Mouse (Mus musculus) urinary bladder, adult 18-20 months (tissue): ENCODE data around the gene Zfpm1.
A peak's percentile ranks its signal among the peaks of the same experiment; 100 is the strongest.

Experiments
- DNase-seq, 2 experiments: peaks; one replicate each; pipeline ENCODE4 v3.0.0; 2022; ENCODE audit warnings: low spot score in 2 of 2, mixed read lengths in 2 of 2

Gene Zfpm1

DNA sequence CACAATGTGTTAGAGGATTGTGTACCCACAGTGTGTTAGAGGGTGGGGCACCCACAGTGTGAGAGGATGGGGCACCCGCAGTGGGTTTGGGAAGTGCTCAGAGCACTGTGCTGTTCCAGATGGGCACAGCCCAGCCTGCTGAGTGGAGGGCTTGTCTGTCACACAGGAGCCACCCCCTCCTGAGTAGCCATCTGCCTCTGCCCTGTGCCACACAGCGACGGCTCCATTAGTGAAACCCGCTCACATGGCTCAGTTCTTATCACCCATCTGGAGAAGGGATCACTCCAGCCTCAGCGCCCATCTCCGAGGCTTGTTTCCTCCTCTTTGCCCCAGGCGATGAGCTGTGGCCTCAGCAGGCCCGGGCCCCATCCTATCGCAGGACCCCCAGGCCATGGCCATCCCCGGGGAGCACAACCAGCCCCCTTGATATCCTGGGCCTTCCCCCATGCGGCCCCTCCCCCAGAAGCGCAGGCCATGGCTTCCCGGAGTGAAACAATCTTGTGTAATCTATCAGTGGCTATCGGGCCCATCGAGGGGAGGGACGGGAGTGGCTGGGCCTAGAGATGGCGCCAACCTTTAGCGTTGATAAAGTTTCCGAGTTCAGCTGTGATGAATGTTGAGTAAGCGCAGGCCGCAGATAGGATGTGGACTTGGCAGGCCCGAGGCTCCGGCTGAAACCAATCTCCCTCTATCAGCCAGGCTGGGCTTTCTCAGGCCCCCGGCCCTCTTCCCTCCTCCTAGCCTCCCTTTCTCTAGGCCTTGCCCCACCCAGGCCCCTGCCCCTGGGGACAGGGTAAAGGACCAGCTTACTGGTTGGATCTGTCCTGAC, 14.4 kb downstream of the Zfpm1 start:
- DNase-seq, result peak; percentile 50 to 75

DNA sequence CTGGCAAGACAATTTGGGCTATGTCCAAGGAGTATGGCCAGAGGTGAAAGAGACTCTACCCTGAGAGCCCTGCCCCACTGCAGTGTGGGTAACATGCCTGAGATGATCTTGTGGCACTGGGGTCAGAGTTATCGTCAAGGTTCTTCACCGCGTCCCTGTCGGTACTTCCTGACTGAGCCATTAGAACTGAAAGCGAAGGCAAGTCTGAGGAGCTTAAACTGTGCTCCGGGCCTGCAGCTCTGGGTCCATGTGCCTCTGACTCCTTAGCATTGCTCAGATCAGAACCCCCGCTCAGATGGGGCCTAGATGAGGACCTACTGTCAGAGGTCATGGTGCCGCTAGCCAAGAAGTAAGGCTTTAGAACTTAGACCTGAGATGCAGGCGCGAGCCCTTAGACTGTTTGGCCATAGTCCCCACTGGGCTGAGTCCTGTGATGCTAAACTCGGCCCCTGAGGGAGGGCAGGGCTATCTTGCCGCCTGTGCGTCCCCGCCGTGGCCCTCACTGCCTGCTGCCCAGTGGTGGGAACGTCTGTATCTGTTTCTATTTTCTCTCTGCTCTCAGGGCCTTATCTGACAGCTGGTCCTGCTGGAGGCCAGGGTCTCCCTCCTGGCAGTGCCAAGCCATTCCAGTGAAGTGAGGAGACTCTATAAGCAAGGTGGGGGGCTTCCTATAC, 17.8 kb downstream of the Zfpm1 start:
- DNase-seq, result no peak

DNA sequence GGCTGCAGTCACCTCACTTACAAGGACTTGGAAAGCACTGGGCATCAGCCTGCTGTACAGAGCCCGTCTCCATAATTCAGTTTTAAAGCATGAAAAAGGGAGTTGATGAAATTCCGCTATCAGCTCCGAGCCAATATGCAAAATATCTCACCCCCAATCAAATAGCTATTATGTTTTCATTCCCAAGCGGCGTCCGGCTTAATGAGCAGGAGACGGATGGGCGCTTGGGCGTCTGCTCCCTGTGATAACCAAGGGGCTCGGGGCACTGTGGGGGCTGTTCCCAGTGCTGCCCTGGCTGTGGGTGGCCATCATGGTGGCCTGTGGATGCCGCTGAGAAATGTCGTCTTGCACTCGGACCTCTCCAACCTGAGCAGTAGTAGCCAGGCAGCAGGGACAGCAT, 19.1 kb downstream of the Zfpm1 start:
- DNase-seq, result no peak

DNA sequence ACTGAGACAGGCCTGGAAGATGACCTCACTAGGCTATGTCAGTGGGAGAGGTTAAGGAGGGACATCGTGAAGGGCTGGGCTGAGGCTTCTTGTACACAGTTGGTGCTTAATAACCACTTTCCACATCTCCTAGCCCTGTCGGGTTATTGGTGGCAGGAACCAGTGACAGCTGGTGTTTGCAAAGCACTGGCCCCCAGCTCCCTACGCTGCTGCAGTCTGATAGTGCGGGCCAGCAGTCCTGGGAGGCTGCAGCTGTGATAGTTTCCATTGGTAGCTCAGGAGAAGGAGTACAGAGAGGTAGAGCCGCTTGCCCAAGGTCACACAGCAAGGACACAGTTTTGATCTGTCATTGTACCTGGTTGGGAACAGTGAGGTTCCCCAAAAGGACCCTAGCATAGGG, 19.9 kb downstream of the Zfpm1 start:
- DNase-seq, result no peak

DNA sequence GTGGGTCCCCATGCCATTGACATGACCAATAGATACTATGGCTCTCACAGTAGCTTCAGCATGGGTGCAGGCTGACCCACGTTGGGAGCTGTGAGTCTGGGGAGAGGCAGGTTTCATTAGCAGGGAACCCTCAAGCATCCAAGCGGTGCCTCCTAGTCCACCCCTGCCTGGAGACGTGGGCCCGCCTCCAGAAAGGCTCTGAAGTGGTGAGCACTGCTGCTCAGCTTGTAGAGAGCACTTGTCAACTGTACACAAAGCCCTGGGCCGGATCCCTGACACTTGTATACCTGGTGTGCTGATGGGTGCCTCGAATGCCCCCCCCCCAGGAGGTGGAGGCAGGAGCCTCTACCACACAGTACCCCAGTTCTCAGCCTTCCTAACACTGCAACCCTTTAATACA, 21.5 kb downstream of the Zfpm1 start:
- no peak for DNase-seq

DNA sequence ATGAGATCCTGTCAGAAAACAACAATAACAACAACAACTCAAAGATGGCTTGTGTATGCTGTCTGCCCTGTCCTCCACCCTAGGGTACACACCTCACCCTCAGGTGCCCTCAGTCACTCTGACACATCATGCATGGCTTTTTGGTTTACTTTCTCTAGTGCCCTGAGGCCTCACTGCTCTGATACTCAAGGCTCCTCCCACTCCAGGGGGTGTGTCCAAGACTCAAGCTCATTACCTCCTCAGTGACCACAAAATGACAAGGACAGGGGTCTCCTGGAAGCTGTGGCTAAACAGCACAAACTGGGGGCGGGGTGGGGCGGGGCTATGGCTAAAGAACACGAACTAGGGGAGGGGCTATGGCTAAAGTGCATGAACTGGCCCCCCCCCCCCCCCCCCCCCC, 22.1 kb downstream of the Zfpm1 start:
- DNase-seq, result no peak

DNA sequence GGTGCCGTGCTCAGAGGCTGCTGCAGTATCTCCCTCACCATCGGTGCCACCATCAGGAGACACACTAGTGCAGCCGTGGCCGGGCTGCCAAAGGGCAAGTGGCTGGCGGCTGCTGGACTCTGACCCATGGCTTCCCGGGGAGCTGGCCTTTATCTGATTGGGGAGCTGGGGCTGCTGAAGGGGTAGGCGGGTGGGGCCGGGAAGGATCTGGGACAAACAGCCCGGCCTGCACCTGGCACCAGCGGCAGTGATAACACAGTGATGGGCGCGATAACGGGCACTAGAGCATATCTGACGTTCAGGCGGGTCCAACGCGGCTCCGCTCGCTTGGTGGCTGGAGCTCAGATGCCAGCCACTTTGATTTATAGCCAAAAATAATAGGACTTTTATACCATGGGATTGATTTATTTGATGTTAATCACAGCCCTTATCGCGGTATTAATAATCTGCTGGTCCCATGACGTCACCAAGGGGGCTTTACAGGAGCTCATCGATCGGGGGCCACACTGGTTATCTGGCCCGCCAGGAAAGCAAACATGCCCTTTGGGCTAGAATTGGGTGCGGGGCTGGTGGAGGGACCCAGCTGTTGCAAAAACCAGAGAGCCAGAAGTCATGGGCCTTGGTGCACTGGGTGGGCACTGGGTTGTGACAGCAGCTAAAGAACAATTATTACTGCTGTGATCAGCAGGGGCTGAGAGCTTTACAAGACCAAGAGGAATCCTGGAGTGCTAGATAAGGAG, 24.9 kb downstream of the Zfpm1 start:
- peak; percentile 33 to 53 for DNase-seq

DNA sequence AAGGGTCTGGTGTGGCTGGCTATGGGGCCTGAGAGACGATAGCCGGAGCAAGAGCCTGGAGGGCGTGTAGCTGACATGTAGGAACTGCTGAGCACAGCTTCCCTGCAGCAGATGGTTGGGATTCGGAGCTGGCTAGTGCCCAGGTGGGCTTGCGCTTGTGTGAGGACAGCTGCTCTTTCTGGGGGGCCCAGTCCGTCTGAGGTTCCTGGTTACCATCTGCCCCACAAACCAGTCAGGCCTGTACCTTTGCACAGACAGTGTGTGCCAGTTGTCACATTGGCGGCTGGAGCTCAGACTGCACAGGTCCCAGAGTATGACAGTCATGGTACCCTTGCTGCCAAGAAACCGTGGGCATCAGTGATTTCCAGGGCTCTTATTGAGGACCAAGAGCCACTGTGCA, 25.9 kb downstream of the Zfpm1 start:
- no peak for DNase-seq

DNA sequence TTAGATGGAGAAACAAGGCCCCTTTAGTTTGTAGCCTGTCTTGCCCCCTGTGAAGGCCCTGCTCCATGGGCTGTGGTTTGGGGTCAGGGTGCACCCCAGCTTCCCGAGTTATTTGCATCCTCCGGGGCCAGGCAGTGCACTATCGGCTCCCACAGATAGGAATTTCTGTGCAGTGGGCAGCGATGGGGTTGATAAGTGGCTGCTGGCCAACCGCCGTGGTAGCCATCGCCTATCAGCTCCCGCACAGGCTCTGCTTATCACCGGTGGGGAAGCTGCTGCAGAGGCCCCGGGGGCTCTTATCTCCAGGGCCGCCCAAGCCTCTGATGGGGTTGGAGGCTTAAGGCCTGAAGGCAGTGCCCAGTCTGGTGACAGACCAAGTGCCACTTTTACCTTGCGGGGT, 27.3 kb downstream of the Zfpm1 start:
- DNase-seq, result no peak

DNA sequence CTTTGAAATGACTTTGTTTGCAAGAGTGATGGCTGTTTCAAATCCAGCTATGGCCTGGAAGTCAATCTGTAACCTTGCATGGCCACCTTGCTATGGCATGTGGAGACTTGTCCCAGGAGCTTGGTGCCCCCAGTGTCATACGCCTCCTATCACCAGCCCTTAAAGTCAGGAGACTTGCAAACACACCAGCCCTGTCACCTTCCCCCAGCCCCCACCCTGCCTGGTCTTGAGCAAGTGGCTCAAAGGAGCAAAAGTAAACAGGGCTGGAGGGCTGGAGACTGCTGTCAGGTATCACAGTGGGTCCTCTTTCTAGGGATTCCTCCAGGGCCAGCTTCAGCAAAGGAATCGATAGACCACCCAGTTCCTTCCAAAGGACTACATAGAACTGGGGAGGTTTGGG, 29.2 kb downstream of the Zfpm1 start:
- no peak for DNase-seq

DNA sequence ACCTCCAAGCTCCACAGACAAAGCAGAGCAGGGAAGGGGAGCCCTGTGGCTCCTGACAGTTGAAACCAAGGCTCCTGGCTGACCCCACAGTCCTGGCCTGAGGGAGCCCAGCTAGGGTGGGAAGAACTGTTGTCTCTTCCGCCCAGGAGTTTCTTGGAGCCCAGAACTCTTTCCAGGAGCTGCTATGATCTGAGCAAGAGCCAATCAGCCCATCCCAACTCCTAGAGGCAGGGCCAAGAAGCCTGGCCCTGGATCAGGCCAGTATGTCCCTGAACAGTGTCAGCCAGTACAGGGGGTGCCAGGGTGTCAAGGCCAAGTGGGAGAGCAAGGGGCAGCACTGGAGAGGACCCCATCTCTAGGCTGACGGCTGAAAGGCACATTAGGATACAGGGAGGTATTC, 30.6 kb downstream of the Zfpm1 start:
- peak in 1 of 2 experiments; percentile 39 for DNase-seq

DNA sequence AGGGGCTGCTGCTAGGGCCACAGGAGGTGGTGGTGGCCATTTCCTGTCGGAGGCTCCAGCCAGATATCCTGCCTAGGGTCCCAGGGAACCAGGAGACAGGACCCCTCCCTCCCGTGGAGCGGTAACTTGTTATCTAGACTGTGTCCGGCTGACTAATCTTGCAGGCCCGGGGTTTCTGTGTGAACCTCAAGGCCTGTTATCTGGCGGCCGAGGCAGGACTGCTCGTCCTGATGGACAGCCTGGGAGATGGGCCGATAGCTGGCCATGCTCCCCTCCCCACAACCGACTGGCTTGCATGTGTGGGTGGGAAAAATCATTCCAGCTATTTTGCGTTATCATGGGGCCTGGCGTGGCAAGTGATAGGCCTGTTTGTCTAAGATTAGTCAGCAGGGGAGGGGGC, 31.4 kb downstream of the Zfpm1 start:
- DNase-seq, result no peak

DNA sequence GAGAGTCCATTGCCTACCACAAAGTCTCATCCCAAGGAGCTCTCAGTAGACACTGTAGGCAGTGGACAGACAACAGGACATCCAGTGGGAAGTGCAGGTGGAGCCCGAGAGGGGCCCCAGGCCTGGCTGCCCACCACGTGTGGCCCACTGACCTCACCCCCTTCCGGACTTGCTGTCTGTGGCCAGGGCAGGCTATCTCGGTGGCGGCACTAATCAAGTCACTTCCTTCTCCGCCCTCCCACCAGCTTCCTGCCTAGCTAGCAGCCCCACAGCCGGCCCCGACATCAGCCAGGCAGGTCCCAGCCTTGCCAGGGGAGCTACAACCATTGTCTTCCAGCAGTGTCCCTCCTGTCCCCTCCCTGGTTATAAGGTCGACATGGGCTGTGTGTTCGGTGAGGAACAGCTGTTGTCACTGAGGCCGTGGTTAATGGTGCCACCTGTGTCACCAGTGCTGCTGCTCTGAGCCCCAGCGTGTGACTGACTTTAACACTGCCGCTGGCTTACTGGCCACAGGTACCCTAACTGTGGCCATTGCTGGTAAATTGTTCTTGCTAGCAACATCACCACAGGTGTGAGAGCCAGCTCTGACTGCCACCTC, 33.1 kb downstream of the Zfpm1 start:
- no peak for DNase-seq

DNA sequence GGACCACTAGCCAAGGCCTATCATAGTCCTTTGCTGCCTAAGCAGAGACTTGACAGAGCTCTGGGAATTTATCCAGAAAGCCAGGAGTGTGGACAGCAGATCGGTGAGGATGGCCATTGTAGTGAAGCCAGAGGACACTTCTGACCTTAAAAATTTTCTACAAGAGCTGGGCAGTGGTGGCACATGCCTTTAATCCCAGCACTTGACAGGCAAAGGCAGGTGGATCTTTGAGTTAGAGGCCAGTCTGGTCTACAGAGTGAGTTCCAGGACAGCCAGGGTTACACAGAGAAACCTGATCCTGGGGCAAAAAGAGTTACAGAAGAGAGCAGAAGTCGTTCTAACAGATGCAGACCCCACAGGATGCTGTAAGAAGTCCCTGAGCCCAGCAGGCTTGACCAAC, 34.5 kb downstream of the Zfpm1 start:
- DNase-seq, result no peak

DNA sequence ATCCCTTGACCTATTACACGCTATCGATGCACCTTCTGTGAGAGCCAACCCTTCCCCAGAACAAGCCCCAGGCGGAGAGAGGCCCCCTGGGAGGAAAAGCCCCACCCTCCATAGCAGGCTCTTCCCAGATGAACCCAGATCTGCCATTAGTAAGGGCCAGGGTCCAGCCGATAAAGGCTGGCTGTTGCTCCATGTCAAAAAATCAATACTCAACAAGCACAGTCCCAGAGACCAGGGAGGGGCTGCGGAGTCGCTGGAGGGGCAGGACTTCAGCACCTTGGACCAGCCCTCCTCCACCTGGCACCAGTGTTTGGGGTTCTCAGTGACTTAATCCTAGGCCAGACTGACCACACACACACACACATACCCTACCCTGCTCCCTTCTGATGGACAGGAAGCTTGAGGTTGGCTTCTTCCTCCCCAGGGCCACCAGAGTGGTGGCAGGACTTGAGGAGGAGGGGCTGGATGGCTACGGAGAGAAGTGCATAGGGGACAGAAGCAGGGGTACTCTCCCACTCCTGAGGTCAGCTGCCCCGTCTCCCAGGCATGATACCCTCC, 36.1 kb downstream of the Zfpm1 start:
- no peak for DNase-seq

DNA sequence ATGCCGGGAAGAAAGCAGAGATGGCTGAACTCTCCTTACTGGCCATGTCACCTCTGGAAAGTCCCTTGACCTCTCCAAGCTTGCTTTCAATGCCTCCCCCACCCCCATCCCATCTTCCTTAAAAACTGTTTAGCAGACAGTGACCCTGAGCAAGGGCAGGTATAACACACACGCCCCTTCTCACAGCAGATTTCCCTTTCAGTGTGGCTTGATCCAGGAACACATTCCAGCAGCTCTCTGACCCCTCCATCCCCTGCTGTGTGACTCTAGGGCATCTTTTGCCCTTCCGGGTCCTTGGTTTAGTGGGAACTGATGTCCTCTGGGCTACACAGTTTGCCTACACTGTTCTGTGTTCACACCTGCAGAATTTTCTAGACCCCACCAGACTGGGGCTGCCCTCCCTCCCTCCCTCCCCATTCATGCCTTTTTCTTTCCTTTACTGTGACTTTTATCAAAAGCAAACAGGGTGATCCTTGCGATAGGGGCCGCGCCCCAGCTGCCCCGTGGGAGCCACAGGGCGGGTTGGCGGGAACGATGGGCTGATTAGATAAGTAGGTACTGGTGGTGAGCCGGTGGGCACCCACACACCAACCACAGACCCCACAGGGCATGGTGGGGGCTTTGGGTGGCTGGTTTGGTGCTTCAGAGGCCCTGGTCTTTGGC, 37.2 kb downstream of the Zfpm1 start:
- no peak for DNase-seq

DNA sequence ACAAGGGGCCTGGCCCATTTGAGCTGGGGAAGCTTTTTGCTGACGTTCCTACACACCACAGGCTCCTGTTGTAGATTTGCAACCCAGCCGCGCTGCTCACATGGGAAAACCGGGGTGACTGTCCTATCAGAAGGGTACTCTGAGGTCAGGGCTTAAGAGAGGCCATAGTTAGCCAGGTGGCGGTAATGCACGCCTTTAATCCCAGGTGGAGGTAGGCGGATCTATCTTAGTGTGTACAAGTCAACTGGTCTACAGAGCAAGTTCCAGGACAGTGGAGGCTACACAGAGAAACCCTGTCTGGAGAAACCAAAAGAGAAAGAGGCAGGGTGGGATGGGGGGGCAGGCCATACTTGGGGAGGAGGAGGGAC, 37.8 kb downstream of the Zfpm1 start:
- DNase-seq, result no peak

DNA sequence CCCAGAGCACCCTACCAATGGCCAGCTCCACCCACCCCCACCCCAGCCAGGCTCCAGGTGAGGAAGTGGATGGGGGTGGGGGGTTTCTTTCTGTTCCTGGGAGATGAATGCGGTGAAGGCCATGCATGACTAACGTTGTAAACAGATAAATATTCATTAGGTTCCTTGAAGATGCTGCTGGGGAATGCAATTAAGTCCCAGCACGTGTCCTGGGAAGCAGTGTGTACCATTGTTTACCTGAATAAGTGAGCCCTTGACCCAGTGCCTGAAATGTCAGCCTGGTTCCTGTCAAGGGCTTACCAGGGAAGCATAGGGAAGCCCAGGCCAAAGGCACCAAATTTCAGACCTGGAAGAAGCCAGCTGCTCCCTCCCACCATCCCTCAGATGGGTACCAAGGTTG, 38.6 kb downstream of the Zfpm1 start:
- no peak for DNase-seq

DNA sequence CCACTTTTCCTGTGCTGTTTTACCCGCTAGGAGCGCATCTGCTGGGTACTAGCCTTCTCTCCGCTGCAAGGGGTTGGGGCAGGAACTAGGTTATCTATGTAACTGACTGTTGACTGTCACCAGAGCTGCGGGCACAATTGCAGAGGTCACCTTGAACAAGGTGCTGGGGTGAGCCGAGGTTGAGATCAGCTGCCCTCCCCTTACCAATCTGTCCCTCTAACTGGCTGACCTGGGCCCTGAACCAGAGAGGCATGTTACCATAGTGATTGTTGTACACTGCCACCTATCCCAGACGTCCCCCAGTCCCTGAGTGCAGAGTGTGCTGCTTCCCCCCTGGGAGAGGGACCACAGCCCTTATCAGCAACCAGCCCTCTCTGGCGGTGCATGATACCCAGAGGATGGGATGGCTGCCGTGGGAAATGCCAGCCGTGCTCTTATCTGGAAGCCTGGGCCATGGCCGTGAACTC, 39.5 kb downstream of the Zfpm1 start:
- no peak for DNase-seq

DNA sequence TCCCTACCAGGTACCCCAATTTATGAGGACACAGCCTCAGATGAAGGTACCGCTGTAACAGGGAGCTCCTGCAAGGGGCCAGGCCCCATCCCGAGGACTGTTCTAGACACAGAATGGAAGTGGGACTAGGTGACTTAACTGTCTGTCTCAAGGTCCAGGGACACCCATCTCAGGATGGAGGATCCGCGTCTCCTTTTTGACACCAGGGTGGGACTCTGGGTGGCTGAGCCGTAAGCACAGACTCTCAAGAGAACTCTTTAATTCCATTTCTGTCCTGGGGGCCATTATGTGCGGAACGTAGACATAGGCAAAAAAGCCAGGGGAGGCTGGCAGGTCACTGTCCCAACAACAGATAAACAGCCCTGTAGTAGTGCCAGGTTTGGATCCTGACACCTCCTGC, 40.2 kb downstream of the Zfpm1 start:
- no peak for DNase-seq

DNA sequence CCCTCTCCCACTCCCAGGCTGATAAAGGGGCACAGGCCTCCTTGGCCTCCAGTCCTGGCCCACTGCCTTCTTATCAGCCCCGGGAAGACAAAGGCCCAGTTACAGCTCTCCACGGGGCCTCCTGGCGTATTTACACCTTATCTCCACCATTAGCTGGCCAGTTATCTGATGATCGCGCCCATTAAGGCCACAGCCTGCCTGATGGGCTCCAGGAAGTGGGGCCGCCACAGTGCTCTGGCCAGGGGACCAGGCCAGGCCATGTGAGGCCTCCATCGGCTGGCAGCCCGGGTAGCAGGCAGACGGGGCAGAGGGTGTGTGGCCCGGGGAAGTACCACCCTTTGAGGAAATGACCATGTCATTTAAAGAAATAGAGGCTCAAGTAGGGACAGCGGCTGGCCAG, 40.9 kb downstream of the Zfpm1 start:
- peak in 1 of 2 experiments; percentile 45 for DNase-seq
